Mouse (Mus musculus): ENCODE data around the gene Zfp963.

GRCm38 (mm10) chr8:69715366-69715765 is 34.4 kb downstream of the Zfp963 start:
- TF ChIP-seq CTCF (IDR thresholded peaks at IDR 0.05; ENCODE audit: borderline replicate concordance, extremely low read depth, insufficient read depth, insufficient read length): no peak
- TF ChIP-seq POLR2A (IDR thresholded peaks at IDR 0.05; ENCODE audit: borderline replicate concordance, extremely low read depth, insufficient read depth, insufficient read length, poor library complexity, severe bottlenecking): no peak
